Mouse (Mus musculus) forelimb bud, embryonic 11.5 days (tissue): Measurements from ENCODE around the gene Ssrp1.

Experiments used
- DNase-seq: peaks from one replicate; pipeline ENCODE4 v3.0.0-alpha.2; 2012; ENCODE audit warnings: low read depth, low spot score

The Ssrp1 gene

GRCm38 (mm10) chr2:85037047-85038026 is at the start of gene Ssrp1, which contains the start of gene P2rx3:
Ssrp1 (plus strand) TSS chr2:85037234.
P2rx3 (minus strand) TSS chr2:85037462.
- peak; percentile 93 for DNase-seq

- no peak for DNase-seq
These were observed 49.1 kb upstream of the Ssrp1 start, which contains the start of gene Prg3 for GRCm38 (mm10) chr2:84987930-84988329. Prg3 (plus strand) TSS chr2:84988215.

- no peak for DNase-seq
These were observed 40.7 kb upstream of the Ssrp1 start for GRCm38 (mm10) chr2:84996376-84996775.

DNA sequence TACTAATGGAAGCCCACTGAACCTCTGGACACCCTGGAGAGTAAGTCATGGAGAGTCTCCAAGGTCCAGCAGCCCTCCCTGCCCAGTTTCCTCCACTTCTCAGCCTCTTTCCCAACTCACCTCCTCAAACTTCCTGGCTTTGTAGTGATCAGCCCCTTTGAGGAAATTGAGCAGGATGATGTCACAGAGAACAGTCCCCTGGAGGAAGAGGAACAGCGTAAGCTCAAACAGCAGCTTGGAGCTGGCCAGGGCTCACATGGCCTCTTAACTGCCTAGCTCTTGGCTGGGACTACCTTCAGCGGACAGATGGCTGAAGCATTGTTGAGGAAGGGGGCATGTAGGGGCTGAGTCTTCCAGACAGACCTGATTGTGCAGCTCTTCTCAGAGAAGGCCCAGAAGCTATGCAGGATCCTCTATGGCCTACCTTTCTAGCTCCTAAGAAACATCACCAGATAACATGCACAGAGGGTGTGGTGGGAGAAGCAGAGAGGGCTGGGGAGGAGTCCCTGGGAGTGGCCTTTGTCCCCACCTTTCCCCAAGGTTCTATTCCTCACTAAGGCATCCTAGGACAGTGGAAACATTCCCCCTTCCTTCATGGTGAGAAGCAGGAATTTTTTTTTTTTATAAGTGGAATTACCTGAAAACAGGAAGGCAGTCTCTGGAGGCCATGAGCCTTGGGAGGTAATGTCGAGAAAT is 37.4 kb upstream of the Ssrp1 start:
- DNase-seq = no peak

DNA sequence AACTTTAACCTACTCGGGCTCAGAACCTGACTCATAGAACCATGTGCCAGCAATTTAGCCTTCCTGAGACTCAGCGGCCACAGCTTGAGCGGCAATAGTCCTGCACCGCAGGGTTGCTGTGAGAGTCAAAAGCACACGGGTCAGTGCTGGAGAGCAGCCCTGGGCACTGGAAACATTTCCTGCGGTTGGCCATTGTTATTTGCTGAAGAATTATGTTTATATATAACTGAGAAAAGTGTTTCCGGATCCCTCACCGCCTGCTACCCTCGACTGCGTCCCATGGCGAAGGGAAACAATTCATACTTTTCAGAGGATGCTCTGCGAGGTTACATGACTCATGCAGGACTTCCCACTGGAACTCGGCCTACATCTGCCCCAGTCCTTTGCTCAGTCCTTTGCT is 35.5 kb upstream of the Ssrp1 start:
- DNase-seq = no peak

- no peak for DNase-seq
These were observed 34.5 kb upstream of the Ssrp1 start for GRCm38 (mm10) chr2:85002575-85002974.

GRCm38 (mm10) chr2:85004341-85004740 is 32.7 kb upstream of the Ssrp1 start:
- no peak for DNase-seq

DNA sequence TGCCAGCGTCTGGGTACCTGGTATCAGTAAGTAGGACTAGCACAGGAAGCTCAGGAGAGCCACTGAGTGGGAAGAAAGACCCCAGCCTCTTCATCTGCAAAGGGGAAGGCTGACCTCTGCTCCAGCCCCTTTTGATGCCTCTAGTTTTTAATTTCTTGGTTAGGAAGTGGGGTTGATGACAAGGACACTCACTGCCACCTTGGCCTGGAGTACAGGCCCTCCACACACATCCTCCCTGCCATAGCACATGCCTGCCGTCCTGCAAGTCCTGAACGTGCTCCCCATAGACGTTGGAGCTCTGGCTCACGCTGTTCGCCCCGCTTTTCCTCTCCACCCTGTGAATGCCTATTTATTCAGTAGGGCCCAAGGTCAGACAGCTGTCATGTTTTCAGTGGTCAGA is 30.4 kb upstream of the Ssrp1 start:
- DNase-seq = no peak

GRCm38 (mm10) chr2:85007729-85008128 is 29.3 kb upstream of the Ssrp1 start:
- DNase-seq = peak; percentile 18

- no peak for DNase-seq
These were observed 27.8 kb upstream of the Ssrp1 start for GRCm38 (mm10) chr2:85009212-85009611.

GRCm38 (mm10) chr2:85011906-85012604 is 25.0 kb upstream of the Ssrp1 start:
- DNase-seq = no peak

DNA sequence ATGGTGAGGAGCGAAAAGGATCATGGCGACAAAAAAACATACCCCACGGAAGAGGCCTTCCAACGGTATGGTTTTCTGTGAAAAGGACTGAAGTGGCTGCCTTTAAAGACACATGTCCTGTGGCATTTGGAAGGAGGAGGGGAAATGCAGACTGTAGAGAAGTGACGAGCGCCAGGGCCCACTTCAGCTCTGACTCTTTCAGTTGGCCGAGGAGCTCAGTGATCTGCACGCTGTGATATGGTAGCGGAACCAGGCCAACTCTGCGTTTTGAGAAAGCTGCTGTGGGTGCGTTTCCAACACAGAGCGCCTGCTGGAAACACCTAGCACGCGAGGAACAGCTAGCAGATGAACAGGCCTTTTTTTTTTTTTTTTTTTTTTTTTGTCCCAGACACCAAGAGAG is 24.4 kb upstream of the Ssrp1 start:
- no peak for DNase-seq

- no peak for DNase-seq
These were observed 23.0 kb upstream of the Ssrp1 start for GRCm38 (mm10) chr2:85013826-85014587.

DNA sequence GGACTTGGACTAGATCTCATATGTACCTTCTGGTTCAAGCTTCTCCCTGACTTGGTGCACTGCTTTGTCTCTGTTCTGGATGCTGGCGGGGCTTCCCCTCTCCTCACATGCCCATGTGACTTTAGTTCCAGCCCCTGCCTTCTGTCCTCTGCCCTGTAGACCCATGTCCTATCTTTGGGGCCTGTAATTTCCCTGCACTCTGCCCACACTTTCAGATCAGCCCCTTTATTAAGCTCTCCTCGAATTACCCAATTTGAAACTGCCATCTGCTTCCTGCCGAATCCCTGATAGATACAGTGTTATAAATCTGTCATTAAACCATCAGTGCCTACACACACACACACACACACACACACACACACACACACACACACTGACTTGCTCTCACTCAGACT is 22.4 kb upstream of the Ssrp1 start:
- DNase-seq = no peak

DNA sequence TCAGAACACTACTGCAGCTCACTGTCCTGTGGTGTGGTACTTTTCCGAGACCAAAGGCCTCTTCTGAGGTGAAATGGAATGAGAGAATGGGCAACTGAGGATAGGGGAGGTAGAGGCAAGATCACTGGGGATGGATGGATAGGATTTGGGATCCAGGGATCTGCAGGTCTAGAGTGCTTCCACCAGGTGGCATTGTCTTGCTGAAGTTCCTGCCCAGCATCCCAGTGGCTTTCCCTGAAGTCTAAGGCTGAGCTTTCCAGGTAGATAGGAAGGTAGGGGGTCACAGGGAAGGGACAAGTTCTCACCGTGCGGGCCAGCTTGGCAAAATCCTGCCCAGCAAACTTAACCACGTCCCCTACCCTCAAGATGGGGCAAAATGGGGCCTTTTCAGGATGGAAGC is 15.0 kb upstream of the Ssrp1 start:
- DNase-seq = peak; percentile 28

DNA sequence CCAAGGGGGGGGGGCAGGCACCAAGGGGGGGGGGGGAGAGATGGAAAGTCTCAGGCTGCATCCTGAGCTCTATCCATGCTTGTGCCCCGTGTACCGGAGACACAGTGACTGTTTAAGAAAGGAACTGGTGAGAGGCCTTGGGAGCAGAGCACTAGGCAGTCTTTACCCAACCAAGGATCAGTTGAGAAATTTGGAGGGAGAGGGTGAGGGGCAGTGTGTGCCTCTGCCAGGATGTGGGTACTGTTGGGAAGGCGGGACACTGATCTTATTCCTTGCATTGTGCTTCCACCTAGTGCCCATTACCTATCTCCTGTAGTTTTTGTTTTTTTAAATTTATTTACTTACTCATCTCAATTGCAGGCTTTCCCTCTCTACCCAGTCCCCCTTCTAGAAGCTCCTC is 10.9 kb upstream of the Ssrp1 start:
- DNase-seq = no peak

DNA sequence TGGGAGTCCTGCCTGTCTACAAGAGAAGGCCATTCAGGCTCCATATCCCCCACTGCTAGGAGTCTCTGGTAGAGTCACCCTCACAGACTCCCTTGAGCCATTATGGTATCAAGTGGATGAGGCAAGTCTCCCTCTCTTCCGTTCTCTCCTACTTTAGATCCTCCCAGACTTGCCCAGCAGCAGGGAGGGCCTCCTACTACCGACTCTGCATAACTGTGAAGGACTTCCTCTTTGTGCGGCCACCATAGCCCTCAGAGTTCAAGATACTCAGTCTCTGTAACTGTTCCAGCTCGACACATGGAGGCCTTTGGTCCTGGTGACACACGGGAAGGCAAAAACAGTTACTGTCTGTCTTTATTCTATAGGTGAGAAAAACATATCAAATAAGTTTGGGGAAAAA is 9.8 kb upstream of the Ssrp1 start:
- DNase-seq = no peak

DNA sequence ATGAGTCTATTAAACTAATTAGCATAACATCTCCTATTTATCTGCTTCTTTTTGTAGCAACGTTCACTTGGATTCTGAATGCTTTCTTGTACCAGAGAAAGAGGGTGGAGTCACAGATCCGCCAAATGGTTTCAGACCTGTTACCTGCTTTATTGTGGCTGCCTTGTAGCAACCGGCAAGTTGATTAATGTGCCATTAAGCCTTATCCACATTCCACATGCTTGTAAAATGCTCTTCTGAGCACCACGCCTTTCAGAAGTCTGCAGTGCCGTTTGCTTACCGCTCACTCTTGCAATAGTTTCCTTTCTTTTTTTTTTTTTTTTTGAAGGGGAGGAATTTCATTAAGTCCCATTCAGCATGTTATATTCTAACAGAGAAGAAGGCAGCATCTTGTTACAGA is 7.1 kb upstream of the Ssrp1 start:
- DNase-seq = no peak

GRCm38 (mm10) chr2:85030989-85031388 is 6.0 kb upstream of the Ssrp1 start:
- no peak for DNase-seq

GRCm38 (mm10) chr2:85033121-85033520 is 3.9 kb upstream of the Ssrp1 start:
- no peak for DNase-seq

DNA sequence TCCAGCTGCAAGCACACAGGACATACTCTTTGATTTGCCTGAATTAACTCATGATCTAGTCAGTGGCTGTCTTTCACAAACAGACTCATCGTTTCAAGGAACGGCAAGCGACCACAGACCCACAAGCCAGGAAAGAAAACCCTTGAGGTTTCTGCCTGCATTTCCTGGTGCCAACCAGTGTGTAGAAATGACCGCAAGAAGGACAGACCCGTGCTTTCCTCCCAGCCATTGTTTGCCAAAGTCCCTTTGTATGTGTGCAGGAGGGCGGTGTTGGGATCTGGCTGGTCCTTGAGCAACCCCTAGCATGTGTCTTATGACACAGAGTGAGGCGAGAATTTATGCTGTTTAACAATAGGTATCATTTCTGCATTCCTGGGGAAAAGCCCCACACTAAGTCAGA is 2.9 kb upstream of the Ssrp1 start:
- DNase-seq = no peak
